Mouse (Mus musculus): Measurements from ENCODE around the gene Gtf2a1. TPM values are rescaled to one million over a fixed set of nuclear protein-coding genes. Genes with fewer than 3 reads are reported as not detected.
"Not testable (repeated sequence)": the region's sequence is repeated elsewhere in the genome, so short reads cannot be mapped to it uniquely, and the experiment has no call there.

Gtf2a1 gene
- polyA plus RNA-seq, 1 experiment from 2014 or later, result 33.6 TPM

- ATAC-seq (replicated peaks; ENCODE audit: low FRiP score, low TSS enrichment, low read depth), result no peak
Observed at GRCm38 (mm10) chr12:91569255-91569654, 21.0 kb downstream of the Gtf2a1 start.

GRCm38 (mm10) chr12:91567145-91567544 is 23.1 kb downstream of the Gtf2a1 start:
- peaks cover 88% of the 10 kb centered on the region for H3K36me3 ChIP-seq (ENCODE audit: control insufficient read depth, insufficient read depth, low read length)
- no peak overlapping the region for H3K9ac ChIP-seq (ENCODE audit: low read length)
- no peak overlapping the region for H3K27ac ChIP-seq (ENCODE audit: low read depth)
- no peak for DNase-seq (ENCODE audit: low spot score)
- ATAC-seq (replicated peaks; ENCODE audit: low FRiP score, low TSS enrichment, low read depth), result no peak
- H3K9me3 ChIP-seq (ENCODE audit: control insufficient read depth, low read length), result no peaks in the 10 kb centered on the region
- no peak overlapping the region for H3K4me3 ChIP-seq (ENCODE audit: low read depth, low read length)
- WGBS, result 93% methylated on average over 4 of the region's 4 CpGs
- no peaks in the 10 kb centered on the region for H3K27me3 ChIP-seq (replicated peaks; ENCODE audit: control insufficient read depth, insufficient read depth, low read length)
- no peak overlapping the region for H3K4me2 ChIP-seq (ENCODE audit: low read length)
- no peaks in the 10 kb centered on the region for H3K4me1 ChIP-seq (replicated peaks; ENCODE audit: control insufficient read depth, insufficient read depth, low read length)

More at GRCm38 (mm10) chr12:91569255-91569654, 21.0 kb downstream of the Gtf2a1 start:
- H3K27ac ChIP-seq (ENCODE audit: low read depth), result no peak overlapping the region
- H3K4me1 ChIP-seq (replicated peaks; ENCODE audit: control insufficient read depth, insufficient read depth, low read length), result no peaks in the 10 kb centered on the region
- H3K9me3 ChIP-seq (ENCODE audit: control insufficient read depth, low read length), result no peaks in the 10 kb centered on the region
- H3K9ac ChIP-seq (ENCODE audit: low read length), result no peak overlapping the region
- no peaks in the 10 kb centered on the region for H3K27me3 ChIP-seq (replicated peaks; ENCODE audit: control insufficient read depth, insufficient read depth, low read length)
- DNase-seq (ENCODE audit: low spot score), result no peak
- no peak overlapping the region for H3K4me3 ChIP-seq (ENCODE audit: low read depth, low read length)
- H3K36me3 ChIP-seq (ENCODE audit: control insufficient read depth, insufficient read depth, low read length), result peaks cover 92% of the 10 kb centered on the region
- WGBS, result 91% methylated on average over 3 of the region's 3 CpGs
- no peak overlapping the region for H3K4me2 ChIP-seq (ENCODE audit: low read length)

GRCm38 (mm10) chr12:91558152-91558551 is 32.1 kb downstream of the Gtf2a1 start:
- not testable (repeated sequence) for ATAC-seq (replicated peaks; ENCODE audit: low FRiP score, low TSS enrichment, low read depth)

GRCm38 (mm10) chr12:91557358-91558005 is 32.8 kb downstream of the Gtf2a1 start:
- not testable (repeated sequence) for H3K4me1 ChIP-seq (replicated peaks; ENCODE audit: control insufficient read depth, insufficient read depth, low read length); H3K27ac ChIP-seq (ENCODE audit: low read depth); DNase-seq (ENCODE audit: low spot score); H3K4me3 ChIP-seq (ENCODE audit: low read depth, low read length); H3K4me2 ChIP-seq (ENCODE audit: low read length); H3K27me3 ChIP-seq (replicated peaks; ENCODE audit: control insufficient read depth, insufficient read depth, low read length); H3K9ac ChIP-seq (ENCODE audit: low read length); H3K9me3 ChIP-seq (ENCODE audit: control insufficient read depth, low read length)
- 85% methylated on average over 8 of the region's 8 CpGs for WGBS
- peak; percentile 92 for ATAC-seq (replicated peaks; ENCODE audit: low FRiP score, low TSS enrichment, low read depth)
- H3K36me3 ChIP-seq (ENCODE audit: control insufficient read depth, insufficient read depth, low read length), result peaks cover 21% of the 10 kb centered on the region

More at GRCm38 (mm10) chr12:91558152-91558551, 32.1 kb downstream of the Gtf2a1 start:
- not testable (repeated sequence) for H3K4me2 ChIP-seq (ENCODE audit: low read length); H3K4me1 ChIP-seq (replicated peaks; ENCODE audit: control insufficient read depth, insufficient read depth, low read length); H3K4me3 ChIP-seq (ENCODE audit: low read depth, low read length); DNase-seq (ENCODE audit: low spot score); H3K9ac ChIP-seq (ENCODE audit: low read length); H3K27me3 ChIP-seq (replicated peaks; ENCODE audit: control insufficient read depth, insufficient read depth, low read length); H3K9me3 ChIP-seq (ENCODE audit: control insufficient read depth, low read length); H3K27ac ChIP-seq (ENCODE audit: low read depth)
- H3K36me3 ChIP-seq (ENCODE audit: control insufficient read depth, insufficient read depth, low read length), result peaks cover 27% of the 10 kb centered on the region
- WGBS, result 83% methylated on average over 4 of the region's 4 CpGs

GRCm38 (mm10) chr12:91551773-91552526 is 38.3 kb downstream of the Gtf2a1 start:
- H3K4me3 ChIP-seq (ENCODE audit: low read depth, low read length), result no peak overlapping the region
- no peaks in the 10 kb centered on the region for H3K27me3 ChIP-seq (replicated peaks; ENCODE audit: control insufficient read depth, insufficient read depth, low read length)
- no peaks in the 10 kb centered on the region for H3K36me3 ChIP-seq (ENCODE audit: control insufficient read depth, insufficient read depth, low read length)
- no peak overlapping the region for H3K9ac ChIP-seq (ENCODE audit: low read length)
- no peak overlapping the region for H3K4me2 ChIP-seq (ENCODE audit: low read length)
- H3K9me3 ChIP-seq (ENCODE audit: control insufficient read depth, low read length), result no peaks in the 10 kb centered on the region
- 59% methylated on average over 19 of the region's 19 CpGs for WGBS
- ATAC-seq (replicated peaks; ENCODE audit: low FRiP score, low TSS enrichment, low read depth), result peak; percentile 70
- H3K4me1 ChIP-seq (replicated peaks; ENCODE audit: control insufficient read depth, insufficient read depth, low read length), result no peaks in the 10 kb centered on the region
- no peak overlapping the region for H3K27ac ChIP-seq (ENCODE audit: low read depth)
- DNase-seq (ENCODE audit: low spot score), result peak; percentile 56

- H3K4me1 ChIP-seq (replicated peaks; ENCODE audit: control insufficient read depth, insufficient read depth, low read length), result no peaks in the 10 kb centered on the region
- H3K9me3 ChIP-seq (ENCODE audit: control insufficient read depth, low read length), result no peaks in the 10 kb centered on the region
- H3K36me3 ChIP-seq (ENCODE audit: control insufficient read depth, insufficient read depth, low read length), result no peaks in the 10 kb centered on the region
- no peak overlapping the region for H3K4me2 ChIP-seq (ENCODE audit: low read length)
- H3K9ac ChIP-seq (ENCODE audit: low read length), result no peak overlapping the region
- 57% methylated on average over 9 of the region's 9 CpGs for WGBS
- ATAC-seq (replicated peaks; ENCODE audit: low FRiP score, low TSS enrichment, low read depth) (no peak), DNase-seq (ENCODE audit: low spot score) (no peak)
- H3K4me3 ChIP-seq (ENCODE audit: low read depth, low read length), result no peak overlapping the region
- no peaks in the 10 kb centered on the region for H3K27me3 ChIP-seq (replicated peaks; ENCODE audit: control insufficient read depth, insufficient read depth, low read length)
- no peak overlapping the region for H3K27ac ChIP-seq (ENCODE audit: low read depth)
Observed at GRCm38 (mm10) chr12:91549471-91549870, 40.8 kb downstream of the Gtf2a1 start.

- Histone ChIP-seq H3K9ac (ENCODE audit: low read length) (no peak overlapping the region), H3K27ac (ENCODE audit: low read depth) (no peak overlapping the region), H3K4me1 (replicated peaks; ENCODE audit: control insufficient read depth, insufficient read depth, low read length) (no peaks in the 10 kb centered on the region), H3K9me3 (ENCODE audit: control insufficient read depth, low read length) (no peaks in the 10 kb centered on the region), H3K4me3 (ENCODE audit: low read depth, low read length) (no peak overlapping the region), H3K4me2 (ENCODE audit: low read length) (no peak overlapping the region), H3K27me3 (replicated peaks; ENCODE audit: control insufficient read depth, insufficient read depth, low read length) (no peaks in the 10 kb centered on the region), H3K36me3 (ENCODE audit: control insufficient read depth, insufficient read depth, low read length) (no peaks in the 10 kb centered on the region)
- no peak for DNase-seq (ENCODE audit: low spot score)
- ATAC-seq (replicated peaks; ENCODE audit: low FRiP score, low TSS enrichment, low read depth), result no peak
- WGBS, result 90% methylated on average over 7 of the region's 7 CpGs
Observed at GRCm38 (mm10) chr12:91540202-91540601, 50.1 kb downstream of the Gtf2a1 start.

- Histone ChIP-seq H3K4me1 (replicated peaks; ENCODE audit: control insufficient read depth, insufficient read depth, low read length) (no peaks in the 10 kb centered on the region), H3K36me3 (ENCODE audit: control insufficient read depth, insufficient read depth, low read length) (no peaks in the 10 kb centered on the region), H3K9me3 (ENCODE audit: control insufficient read depth, low read length) (no peaks in the 10 kb centered on the region), H3K4me2 (ENCODE audit: low read length) (no peak overlapping the region), H3K4me3 (ENCODE audit: low read depth, low read length) (no peak overlapping the region), H3K9ac (ENCODE audit: low read length) (no peak overlapping the region), H3K27me3 (replicated peaks; ENCODE audit: control insufficient read depth, insufficient read depth, low read length) (no peaks in the 10 kb centered on the region), H3K27ac (ENCODE audit: low read depth) (no peak overlapping the region)
- DNase-seq (ENCODE audit: low spot score) (no peak), ATAC-seq (replicated peaks; ENCODE audit: low FRiP score, low TSS enrichment, low read depth) (no peak)
- WGBS, result 83% methylated on average over 6 of the region's 6 CpGs
Observed at GRCm38 (mm10) chr12:91534514-91534913, 55.8 kb downstream of the Gtf2a1 start.
